Mouse (Mus musculus) lung, embryonic 15.5 days (tissue): Measurements from ENCODE around the gene Spns2. TPM values are rescaled to one million over a fixed set of nuclear protein-coding genes. Genes with fewer than 3 reads are reported as not detected.

Source experiments
- ATAC-seq: fragments of 200-750 bp; cut with Nextera tagmentation; 2 replicates; pipeline ENCODE4 v1.8.0; 2017; ENCODE audit warnings: moderate number of reproducible peaks, borderline replicate concordance; ENCODE audit not compliant: low FRiP score, low TSS enrichment; ENCODE audit errors: extremely low read depth
- H3K27ac ChIP-seq: fragments of 300-500 bp; sonication (generic); 2 replicates; pipeline ENCODE4 v1.5.1; 2015; ENCODE audit warnings: moderate library complexity, mild to moderate bottlenecking, inconsistent platforms
- H3K27me3 ChIP-seq: fragments of 300-500 bp; sonication (generic); 2 replicates; pipeline ENCODE4 v1.6.1; 2015; ENCODE audit warnings: inconsistent platforms
- H3K36me3 ChIP-seq: fragments of 300-500 bp; sonication (generic); 2 replicates; pipeline ENCODE4 v1.6.1; 2015; ENCODE audit warnings: inconsistent platforms
- H3K4me1 ChIP-seq: fragments of 300-500 bp; sonication (generic); 2 replicates; pipeline ENCODE4 v1.6.1; 2015; ENCODE audit warnings: inconsistent platforms
- H3K4me2 ChIP-seq: fragments of 300-500 bp; sonication (generic); 2 replicates; pipeline ENCODE4 v1.6.1; 2015; ENCODE audit warnings: inconsistent platforms, mild to moderate bottlenecking, moderate library complexity
- H3K4me3 ChIP-seq: fragments of 300-500 bp; sonication (generic); 2 replicates; pipeline ENCODE4 v1.5.1; 2015; ENCODE audit warnings: mild to moderate bottlenecking, inconsistent platforms
- H3K9ac ChIP-seq: fragments of 300-500 bp; sonication (generic); 2 replicates; pipeline ENCODE4 v1.6.1; 2015; ENCODE audit warnings: inconsistent platforms
- H3K9me3 ChIP-seq: fragments of 300-500 bp; sonication (generic); 2 replicates; pipeline ENCODE4 v1.6.1; 2016; ENCODE audit warnings: inconsistent platforms
- WGBS: fragments of 180-500 bp; shearing (Covaris S2); methylation state at CpG from one replicate; pipeline ENCODE4 v1.1.7; 2015; 5-methylcytosine and 5-hydroxymethylcytosine counted together
- polyA plus RNA-seq: library from polyadenylated mRNA; unstranded; fragments of >200 nt; fragmentation: Nextera tagmentation; extraction: Ambion mirVana; gene quantifications from 2 replicates; pipeline ENCODE4 v1.2.1, GENCODE M21; 2015

The Spns2 gene
- polyA plus RNA-seq, 1 experiment from 2014 or later, result 6.4 TPM

DNA sequence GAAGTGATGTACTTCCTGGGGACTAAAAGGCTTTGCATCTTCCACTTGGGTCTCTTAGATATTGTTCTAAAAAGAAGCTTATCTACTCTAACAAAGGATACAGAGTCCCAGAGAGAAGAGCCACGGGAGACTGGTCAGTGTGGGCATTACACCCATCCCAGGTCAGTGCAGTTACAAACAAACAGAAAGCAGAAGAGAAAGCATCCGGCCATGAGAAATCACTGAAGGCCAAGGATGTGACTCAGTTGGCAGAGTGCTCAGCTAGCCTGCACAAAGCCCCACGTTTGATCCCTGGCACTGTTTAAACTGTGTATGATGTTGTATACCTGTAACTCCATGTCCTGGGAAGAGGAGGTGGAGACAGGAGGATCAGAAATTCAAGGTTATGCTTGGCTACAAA, 30.2 kb upstream of the Spns2 start:
- Histone ChIP-seq H3K9ac (no peak overlapping the region), H3K36me3 (no peaks in the 10 kb centered on the region), H3K27ac (no peak overlapping the region), H3K9me3 (no peaks in the 10 kb centered on the region), H3K4me3 (no peak overlapping the region), H3K4me2 (no peak overlapping the region), H3K4me1 (peaks cover 7% of the 10 kb centered on the region), H3K27me3 (no peaks in the 10 kb centered on the region)
- 52% methylated on average over 3 of the region's 3 CpGs for WGBS
- no peak for ATAC-seq

DNA sequence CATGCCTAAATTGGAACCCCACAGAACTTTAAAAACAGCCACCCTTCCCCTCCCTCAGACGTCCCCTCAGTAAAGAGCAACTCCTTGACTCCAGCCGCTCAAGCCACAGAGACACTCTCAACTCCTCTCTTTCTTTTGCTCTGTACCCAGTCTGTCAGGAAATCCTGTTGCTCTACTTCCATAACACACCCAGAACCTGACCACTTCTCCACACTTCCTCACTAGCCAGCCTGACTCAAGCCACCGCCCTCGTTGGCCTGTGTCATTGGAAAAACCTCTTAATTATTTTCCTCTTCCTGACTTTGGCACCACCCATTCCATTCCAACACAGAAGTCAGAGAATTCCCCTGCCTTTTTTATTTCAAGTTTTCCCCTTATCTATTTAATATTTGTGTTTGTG, 29.5 kb upstream of the Spns2 start:
- Histone ChIP-seq H3K9ac (no peak overlapping the region), H3K9me3 (no peaks in the 10 kb centered on the region), H3K4me2 (no peak overlapping the region), H3K27ac (no peak overlapping the region), H3K4me1 (peaks cover 7% of the 10 kb centered on the region), H3K36me3 (no peaks in the 10 kb centered on the region), H3K4me3 (no peak overlapping the region), H3K27me3 (no peaks in the 10 kb centered on the region)
- ATAC-seq, result no peak
- WGBS, result 51% methylated on average over 4 of the region's 4 CpGs

DNA sequence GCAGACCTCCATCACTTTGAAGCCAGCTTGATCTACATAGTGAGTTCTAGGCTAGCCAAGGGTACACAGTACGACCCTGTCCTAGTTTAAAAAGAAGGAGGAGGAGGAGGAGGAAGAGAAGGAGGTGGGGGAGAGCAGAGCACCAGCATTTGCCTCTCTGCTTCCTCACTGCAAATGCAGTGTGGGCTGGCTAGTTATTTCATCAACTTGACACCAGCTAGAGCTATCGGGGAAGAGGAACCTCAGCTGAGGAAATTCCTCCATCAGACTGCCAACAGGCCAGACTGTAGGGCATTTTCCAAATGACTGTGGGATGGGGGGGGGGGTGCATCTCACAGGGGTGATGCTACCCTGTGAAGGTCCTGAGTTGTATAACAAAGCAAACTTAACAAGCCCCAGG, 28.7 kb upstream of the Spns2 start:
- H3K4me2 ChIP-seq, result no peak overlapping the region
- H3K9me3 ChIP-seq, result no peaks in the 10 kb centered on the region
- 36% methylated on average over 2 of the region's 2 CpGs for WGBS
- no peak for ATAC-seq
- no peaks in the 10 kb centered on the region for H3K27me3 ChIP-seq
- no peak overlapping the region for H3K27ac ChIP-seq
- no peaks in the 10 kb centered on the region for H3K36me3 ChIP-seq
- H3K9ac ChIP-seq, result no peak overlapping the region
- no peak overlapping the region for H3K4me3 ChIP-seq
- peaks cover 7% of the 10 kb centered on the region for H3K4me1 ChIP-seq

DNA sequence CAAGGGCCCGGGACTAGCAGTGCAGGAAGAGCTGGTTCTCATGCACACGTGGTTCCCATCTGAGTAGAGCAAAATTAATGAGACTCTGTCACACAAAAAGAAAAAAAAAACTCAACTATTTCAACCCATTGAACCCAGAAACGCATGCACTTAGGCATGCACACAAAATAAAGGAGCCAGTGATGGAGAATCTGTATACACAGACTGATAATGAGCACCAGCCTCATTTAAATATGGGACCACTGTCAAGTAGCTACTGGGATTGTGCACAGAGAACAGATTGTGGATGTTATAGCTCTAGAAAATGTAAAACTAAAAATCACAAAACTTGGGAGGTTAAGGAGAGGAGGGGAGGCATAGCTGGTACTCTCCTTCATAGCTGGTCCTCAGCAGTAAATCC, 25.3 kb upstream of the Spns2 start:
- Histone ChIP-seq H3K9ac (no peak overlapping the region), H3K36me3 (no peaks in the 10 kb centered on the region), H3K27me3 (no peaks in the 10 kb centered on the region), H3K9me3 (no peaks in the 10 kb centered on the region), H3K27ac (no peak overlapping the region), H3K4me2 (no peak overlapping the region), H3K4me3 (no peak overlapping the region), H3K4me1 (no peaks in the 10 kb centered on the region)
- ATAC-seq, result no peak
- 53% methylated on average over 3 of the region's 3 CpGs for WGBS

DNA sequence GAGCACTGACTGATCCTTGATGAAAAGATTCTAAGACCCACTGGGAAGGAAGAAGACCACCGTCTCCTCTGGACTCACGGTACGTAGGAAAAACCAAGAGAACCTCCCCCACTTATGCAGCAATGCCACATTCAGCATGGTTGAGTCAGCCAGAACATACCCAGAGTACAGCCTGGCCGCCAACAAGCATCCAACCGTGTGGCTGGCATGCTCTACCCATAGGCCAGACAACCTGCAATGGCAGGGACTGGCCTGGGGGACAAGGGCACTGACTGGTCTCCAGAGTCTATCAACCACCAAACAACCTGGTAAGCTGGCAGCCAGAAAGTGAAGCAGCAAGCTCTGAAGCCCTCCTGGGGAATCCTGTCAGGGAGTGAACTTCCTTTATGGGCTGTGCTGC, 18.9 kb upstream of the Spns2 start:
- Histone ChIP-seq H3K27me3 (no peaks in the 10 kb centered on the region), H3K27ac (no peak overlapping the region), H3K9ac (no peak overlapping the region), H3K4me1 (no peaks in the 10 kb centered on the region), H3K36me3 (no peaks in the 10 kb centered on the region), H3K4me2 (no peak overlapping the region), H3K4me3 (no peak overlapping the region), H3K9me3 (no peaks in the 10 kb centered on the region)
- WGBS, result 92% methylated on average over 5 of the region's 5 CpGs
- no peak for ATAC-seq

DNA sequence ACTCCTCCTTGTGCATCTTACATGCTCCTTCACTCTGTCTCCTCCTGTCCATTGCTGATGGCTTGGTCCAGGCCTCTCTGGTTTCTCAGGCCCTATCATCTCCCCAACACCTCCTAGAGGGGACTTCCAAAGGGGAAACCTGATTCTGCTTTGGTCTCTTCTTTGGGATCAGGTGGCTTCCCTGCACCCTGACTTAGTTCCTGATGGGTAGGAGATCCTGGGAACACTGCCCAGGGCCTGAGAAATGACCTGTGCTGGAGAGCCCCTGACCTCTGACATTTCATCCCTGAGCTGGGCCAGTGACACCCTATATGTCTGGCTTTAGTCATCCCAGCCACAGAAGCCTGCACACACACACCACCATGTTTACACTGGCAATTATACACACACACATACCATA, 17.9 kb upstream of the Spns2 start:
- Histone ChIP-seq H3K9ac (no peak overlapping the region), H3K27me3 (no peaks in the 10 kb centered on the region), H3K4me2 (no peak overlapping the region), H3K4me3 (no peak overlapping the region), H3K4me1 (0 out of 2 replicates have a peak, but pooled peaks cover 5% of the 10 kb centered on the region), H3K36me3 (no peaks in the 10 kb centered on the region), H3K9me3 (no peaks in the 10 kb centered on the region), H3K27ac (no peak overlapping the region)
- ATAC-seq, result no peak

DNA sequence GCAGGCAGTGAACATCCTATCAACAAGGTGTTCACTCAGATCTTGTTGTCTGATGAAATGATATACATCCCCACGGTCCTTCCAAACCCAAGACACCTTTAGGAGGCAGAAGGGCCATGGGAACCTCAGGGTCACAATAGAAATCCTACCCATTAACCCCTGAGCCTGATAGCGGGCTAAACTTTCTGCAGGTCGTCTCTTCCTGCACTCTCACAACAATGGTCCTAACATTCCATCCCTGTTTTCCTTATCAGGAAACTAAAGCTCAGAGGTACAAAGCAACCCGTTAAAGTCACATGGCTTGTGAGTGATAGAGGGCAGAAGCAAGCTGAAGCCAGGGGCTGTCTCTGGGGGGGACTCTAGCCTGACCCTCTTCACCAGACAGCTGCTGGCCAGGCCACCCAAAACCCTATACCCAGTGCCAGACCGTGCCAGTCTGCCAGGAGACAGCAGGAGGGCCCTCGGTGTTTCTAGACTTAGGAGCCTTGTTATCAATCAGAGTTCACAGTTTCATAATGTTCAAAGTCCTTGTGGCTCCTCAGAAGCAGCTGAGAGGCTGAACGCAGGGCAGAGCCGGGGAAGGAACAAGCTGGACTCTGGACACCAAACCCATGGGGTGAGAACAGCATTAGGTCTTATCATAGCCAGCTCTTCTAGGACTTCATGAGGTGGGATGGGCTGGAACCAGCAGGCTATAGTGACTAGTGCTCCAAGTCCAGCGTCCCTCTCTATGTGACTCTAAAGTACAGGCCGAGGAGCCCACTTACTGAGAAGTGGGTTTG, 14.5 kb upstream of the Spns2 start:
- H3K4me1 ChIP-seq, result 0 out of 2 replicates have a peak, but pooled peaks cover 5% of the 10 kb centered on the region
- no peak overlapping the region for H3K4me2 ChIP-seq
- no peaks in the 10 kb centered on the region for H3K9me3 ChIP-seq
- 54% methylated on average over 10 of the region's 10 CpGs for WGBS
- no peak for ATAC-seq
- H3K9ac ChIP-seq, result no peak overlapping the region
- H3K27ac ChIP-seq, result no peak overlapping the region
- H3K4me3 ChIP-seq, result no peak overlapping the region
- H3K36me3 ChIP-seq, result no peaks in the 10 kb centered on the region
- no peaks in the 10 kb centered on the region for H3K27me3 ChIP-seq

DNA sequence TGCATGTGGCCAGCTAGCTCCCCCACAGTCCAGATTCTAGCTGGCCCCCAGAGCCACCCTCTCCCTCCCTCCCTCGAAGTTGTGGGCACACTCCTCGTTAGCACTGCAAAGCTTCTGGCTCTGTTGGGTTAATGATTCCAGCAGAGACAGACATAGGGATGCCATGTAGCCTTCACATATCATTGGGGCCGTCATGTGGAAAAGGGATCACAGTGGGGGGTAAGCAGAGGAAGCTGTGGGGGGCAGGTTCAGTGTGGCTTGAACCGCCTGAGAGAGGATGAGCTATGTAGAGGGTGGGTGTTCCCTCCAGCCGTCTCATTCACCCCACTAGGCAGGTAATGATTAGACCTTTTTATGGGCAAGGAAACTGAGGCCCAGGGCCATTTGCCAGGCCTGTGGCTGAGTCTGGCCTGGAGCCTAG, 13.8 kb upstream of the Spns2 start:
- Histone ChIP-seq H3K27ac (no peak overlapping the region), H3K4me2 (no peak overlapping the region), H3K9me3 (no peaks in the 10 kb centered on the region), H3K4me1 (0 out of 2 replicates have a peak, but pooled peaks cover 5% of the 10 kb centered on the region), H3K4me3 (no peak overlapping the region), H3K36me3 (no peaks in the 10 kb centered on the region), H3K9ac (no peak overlapping the region), H3K27me3 (no peaks in the 10 kb centered on the region)
- ATAC-seq, result no peak
- 43% methylated on average over 5 of the region's 5 CpGs for WGBS

DNA sequence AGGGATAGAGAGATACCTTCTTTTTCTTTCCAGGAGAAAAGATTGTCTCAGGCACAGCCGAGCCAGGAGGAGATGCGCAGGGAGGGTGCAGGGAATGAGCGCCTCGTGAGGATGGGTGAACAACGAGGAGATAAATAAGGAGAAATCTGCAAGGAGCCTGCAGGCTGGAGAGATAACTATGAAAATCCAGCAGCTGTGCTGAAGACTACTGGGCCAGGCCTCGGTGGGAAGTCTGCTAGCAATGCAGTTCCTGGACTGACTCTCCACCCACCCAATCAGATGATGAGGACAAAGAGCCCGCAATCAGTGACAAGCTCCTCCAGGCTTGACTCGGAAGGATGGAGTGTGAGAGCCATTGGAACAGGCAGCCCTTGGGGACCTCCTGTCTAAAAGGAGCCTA, 12.5 kb upstream of the Spns2 start:
- no peak overlapping the region for H3K4me3 ChIP-seq
- 0 out of 2 replicates have a peak, but pooled peaks cover 5% of the 10 kb centered on the region for H3K4me1 ChIP-seq
- no peaks in the 10 kb centered on the region for H3K36me3 ChIP-seq
- WGBS, result 21% methylated on average over 8 of the region's 8 CpGs
- ATAC-seq, result no peak
- no peak overlapping the region for H3K4me2 ChIP-seq
- no peak overlapping the region for H3K27ac ChIP-seq
- no peaks in the 10 kb centered on the region for H3K27me3 ChIP-seq
- H3K9me3 ChIP-seq, result no peaks in the 10 kb centered on the region
- no peak overlapping the region for H3K9ac ChIP-seq

DNA sequence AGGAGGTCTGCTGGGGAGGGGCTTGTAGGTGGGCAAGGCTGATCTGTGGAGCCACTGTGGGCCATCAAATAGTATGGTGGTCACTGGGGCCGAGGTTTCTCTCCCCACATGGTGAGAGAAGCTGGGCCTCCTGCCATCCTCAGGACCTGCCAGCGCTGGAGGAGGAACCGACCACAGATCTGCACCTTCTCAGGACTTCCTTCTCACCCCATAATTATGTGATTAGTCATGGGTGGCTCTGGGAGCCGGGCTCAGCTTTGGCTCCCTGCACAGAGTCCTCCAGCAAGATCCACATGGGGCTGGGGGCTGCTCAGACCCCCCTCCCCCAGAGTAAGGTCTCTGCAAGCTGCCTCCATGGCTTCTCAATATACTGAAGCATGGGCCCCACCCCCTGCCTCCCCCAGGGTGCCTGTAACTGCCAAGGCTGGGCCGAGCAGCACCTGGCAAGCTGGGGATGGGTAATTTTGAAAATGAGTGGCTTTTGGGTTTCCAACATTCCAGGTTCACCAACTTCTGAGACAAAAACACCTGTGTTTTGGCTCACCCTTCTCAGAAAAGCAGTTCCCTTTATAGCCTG, 11.8 kb upstream of the Spns2 start:
- H3K4me3 ChIP-seq, result no peak overlapping the region
- no peak overlapping the region for H3K27ac ChIP-seq
- no peaks in the 10 kb centered on the region for H3K36me3 ChIP-seq
- no peaks in the 10 kb centered on the region for H3K27me3 ChIP-seq
- H3K9me3 ChIP-seq, result no peaks in the 10 kb centered on the region
- H3K4me1 ChIP-seq, result 0 out of 2 replicates have a peak, but pooled peaks cover 5% of the 10 kb centered on the region
- no peak for ATAC-seq
- H3K9ac ChIP-seq, result no peak overlapping the region
- 28% methylated on average over 5 of the region's 5 CpGs for WGBS
- H3K4me2 ChIP-seq, result no peak overlapping the region

DNA sequence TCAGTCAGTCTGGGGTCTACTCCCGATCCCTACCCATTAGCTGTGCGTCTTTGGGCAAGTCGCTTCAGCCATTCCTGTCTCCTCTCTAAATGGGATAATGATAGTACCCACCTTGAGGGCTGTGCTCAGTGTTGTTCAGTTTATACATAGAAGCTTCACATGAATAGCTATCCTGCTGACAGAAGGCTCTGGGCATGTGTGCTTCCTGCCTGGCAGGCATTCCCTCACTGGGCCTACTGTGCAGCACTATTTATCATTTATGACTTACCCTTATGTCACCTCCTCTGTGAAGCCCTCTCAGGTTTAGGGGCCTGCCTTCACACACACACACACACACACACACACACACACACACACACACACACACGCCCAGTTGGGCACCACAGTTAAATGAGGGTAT, 10.4 kb upstream of the Spns2 start:
- Histone ChIP-seq H3K27ac (no peak overlapping the region), H3K9ac (no peak overlapping the region), H3K36me3 (no peaks in the 10 kb centered on the region), H3K4me1 (0 out of 2 replicates have a peak, but pooled peaks cover 5% of the 10 kb centered on the region), H3K27me3 (no peaks in the 10 kb centered on the region), H3K9me3 (no peaks in the 10 kb centered on the region), H3K4me2 (no peak overlapping the region), H3K4me3 (no peak overlapping the region)
- no peak for ATAC-seq
- WGBS, result 92% methylated on average over 4 of the region's 4 CpGs

DNA sequence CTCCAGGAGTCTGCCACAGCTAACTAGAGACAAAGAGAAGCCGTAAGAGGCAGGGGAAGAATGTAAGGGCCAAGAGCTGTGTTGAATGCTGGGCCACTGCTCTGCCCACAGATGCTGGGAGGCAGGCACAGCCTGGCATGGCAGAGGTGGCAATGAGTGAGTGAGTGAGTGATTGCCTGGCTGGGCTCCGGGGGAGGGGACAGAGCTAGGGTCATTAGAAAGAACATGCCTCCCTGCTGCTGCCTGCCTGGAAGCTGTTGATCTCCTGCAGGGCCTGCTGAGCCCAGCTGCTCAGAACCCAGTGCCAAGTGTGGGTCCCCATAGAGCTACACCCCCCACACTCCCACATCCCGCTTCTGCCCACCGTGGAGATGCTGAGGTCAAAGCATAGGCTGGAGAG, 7.7 kb upstream of the Spns2 start:
- WGBS, result 20% methylated on average over 4 of the region's 4 CpGs
- no peaks in the 10 kb centered on the region for H3K4me1 ChIP-seq
- H3K36me3 ChIP-seq, result no peaks in the 10 kb centered on the region
- no peak overlapping the region for H3K27ac ChIP-seq
- H3K27me3 ChIP-seq, result 0 out of 2 replicates have a peak, but pooled peaks cover 3% of the 10 kb centered on the region
- no peak overlapping the region for H3K4me2 ChIP-seq
- H3K4me3 ChIP-seq, result no peak overlapping the region
- H3K9ac ChIP-seq, result no peak overlapping the region
- ATAC-seq, result no peak
- H3K9me3 ChIP-seq, result no peaks in the 10 kb centered on the region
